Mouse (Mus musculus) olfactory bulb, adult 2 months (tissue): Measurements from ENCODE around the gene B3gnt8.

Experiments used
- CTCF ChIP-seq: fragments of 200-500 bp; IDR thresholded peaks from 2 replicates; pipeline ENCODE4 v1.5.1; 2012; ENCODE audit warnings: low read depth, mild to moderate bottlenecking, low read length, moderate library complexity; ENCODE audit not compliant: insufficient read depth
- POLR2A ChIP-seq: fragments of 200-500 bp; IDR thresholded peaks from 2 replicates; pipeline ENCODE4 v1.6.1; 2012; ENCODE audit warnings: mild to moderate bottlenecking, low read depth, low read length, moderate library complexity; ENCODE audit not compliant: insufficient read depth

- TF ChIP-seq CTCF: no peak
- no peak for TF ChIP-seq POLR2A
Observed at GRCm38 (mm10) chr7:25591226-25591625, 35.2 kb upstream of the B3gnt8 start.
